Mouse (Mus musculus) B cell, adult 2 months (primary cell): ENCODE measurements at regions not wholly inside any gene's neighbourhood (a gene's known extent, or its start where the extent isn't known, plus 50 kb on each side); places are given as distances from the start of the nearest gene placed in this dataset.

ENCODE experiments used
- DNase-seq, 2 experiments: peaks; one replicate each; pipeline ENCODE4 v3.0.0; 2022

DNA sequence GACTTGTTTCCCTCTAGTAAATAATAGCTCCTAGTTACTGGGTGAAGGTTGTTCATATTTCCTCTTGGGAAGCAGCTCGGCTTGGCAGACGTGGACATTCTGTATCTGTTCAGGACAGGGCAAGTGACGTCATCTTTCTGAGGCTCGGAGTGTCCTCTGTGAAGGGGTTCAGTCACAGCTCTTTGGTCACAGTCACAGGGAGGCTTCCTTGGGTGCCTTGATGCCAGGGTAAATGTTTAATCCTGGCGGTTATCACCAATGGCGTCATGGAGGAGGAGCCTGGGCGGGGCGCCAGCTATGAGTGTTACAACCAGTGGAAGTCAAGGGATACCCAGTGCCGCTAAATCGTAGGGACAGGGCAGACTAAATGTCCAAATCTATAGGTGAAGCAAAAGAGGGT lies 56.3 kb upstream of the Med13l start:
- DNase-seq: no peak

DNA sequence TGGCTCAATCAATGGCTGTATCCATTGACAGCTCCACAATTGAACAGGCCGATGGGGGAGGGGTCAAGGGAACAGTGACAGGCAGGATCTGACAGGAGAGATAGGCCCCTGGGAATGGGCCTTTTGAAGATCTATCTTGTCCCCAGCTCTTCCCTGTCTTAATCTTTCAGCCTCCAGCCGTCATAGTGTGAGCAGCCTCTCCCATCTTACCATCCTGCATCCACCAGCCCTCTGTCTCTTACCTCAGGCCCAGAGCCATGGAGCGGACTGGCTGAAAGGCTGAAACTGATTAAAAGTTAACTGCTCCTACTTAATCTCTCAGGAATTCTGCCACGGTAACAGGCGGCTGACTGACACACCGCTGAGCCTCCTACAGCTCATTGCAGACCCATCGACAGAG lies 55.6 kb upstream of the Med13l start:
- DNase-seq: no peak

DNA sequence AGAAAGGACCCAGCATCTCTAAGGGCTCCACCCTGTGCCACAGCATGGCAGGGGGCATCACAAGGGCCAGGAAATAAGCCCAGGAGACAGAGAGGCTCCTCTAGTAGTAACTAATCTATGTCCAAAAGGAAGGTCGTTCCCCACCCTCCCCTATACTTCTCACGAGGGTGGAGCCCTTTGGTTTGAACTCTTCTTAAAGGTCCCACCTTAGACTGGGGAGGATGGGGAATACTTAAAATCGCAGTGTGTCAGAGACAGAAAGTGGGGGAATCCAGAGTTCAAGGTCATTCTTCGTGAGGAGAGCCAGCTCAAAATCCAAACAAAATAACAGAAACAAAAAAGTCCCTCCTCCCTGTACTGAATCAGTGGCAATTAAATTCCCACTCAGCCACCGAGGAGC lies 50.6 kb upstream of the Med13l start:
- no peak for DNase-seq
